Mouse (Mus musculus) liver, embryonic 14.5 days (tissue): ENCODE measurements around the gene Clptm1l. TPM values are rescaled to one million over a fixed set of nuclear protein-coding genes. Genes with fewer than 3 reads are reported as not detected.
A peak's percentile ranks its signal among the peaks of the same experiment; 100 is the strongest.

Source experiments
- ATAC-seq: fragments of 200-750 bp; cut with Nextera tagmentation; 2 replicates; pipeline ENCODE4 v1.8.0; 2017; ENCODE audit warnings: moderate number of reproducible peaks, mild to moderate bottlenecking, moderate library complexity; ENCODE audit not compliant: insufficient read depth
- DNase-seq, 3 experiments: peaks; one replicate each; pipeline ENCODE4 v3.0.0-alpha.2; 2012 to 2013; ENCODE audit warnings: low read depth in 3 of 3, low spot score in 3 of 3
- H3K27ac ChIP-seq: fragments of 300-500 bp; sonication (generic); 2 replicates; pipeline ENCODE4 v1.5.1; 2014; ENCODE audit warnings: moderate library complexity, mild to moderate bottlenecking, control low read depth, inconsistent platforms
- H3K27me3 ChIP-seq: fragments of 300-500 bp; sonication (generic); 2 replicates; pipeline ENCODE4 v1.6.1; 2014; ENCODE audit warnings: mild to moderate bottlenecking, low read length, moderate library complexity; ENCODE audit not compliant: control insufficient read depth, insufficient read depth
- H3K36me3 ChIP-seq: fragments of 300-500 bp; sonication (generic); replicated peaks from 2 replicates; pipeline ENCODE4 v1.6.1; 2014; ENCODE audit warnings: low read depth; ENCODE audit not compliant: control insufficient read depth, insufficient read depth
- H3K4me1 ChIP-seq, 2 experiments: fragments of 200-500 bp in 1 of 2; fragments of 300-500 bp in 1 of 2; sonication (generic) in 1 of 2; replicated peaks; 2 replicates each; pipeline ENCODE4 v1.6.1; 2012 to 2014; ENCODE audit warnings: antibody characterized with exemption in 1 of 2, inconsistent platforms in 1 of 2, low read length in 1 of 2; ENCODE audit not compliant: control insufficient read depth in 2 of 2, insufficient read depth in 2 of 2
- H3K4me2 ChIP-seq: fragments of 300-500 bp; sonication (generic); 2 replicates; pipeline ENCODE4 v1.6.1; 2014; ENCODE audit warnings: low read depth, mild to moderate bottlenecking, control low read depth, moderate library complexity
- H3K4me3 ChIP-seq, 2 experiments: fragments of 200-500 bp in 1 of 2; fragments of 300-500 bp in 1 of 2; sonication (generic) in 1 of 2; 2 replicates each; pipeline ENCODE4 v1.5.1; 2012 to 2014; ENCODE audit warnings: low read depth in 2 of 2, low read length in 2 of 2, mild to moderate bottlenecking in 2 of 2, control low read depth in 1 of 2, inconsistent platforms in 1 of 2, moderate library complexity in 1 of 2; ENCODE audit not compliant: insufficient read depth in 1 of 2
- H3K9ac ChIP-seq: fragments of 300-500 bp; sonication (generic); replicated peaks from 2 replicates; pipeline ENCODE4 v1.6.1; 2014; ENCODE audit warnings: mild to moderate bottlenecking, control low read depth, moderate library complexity
- H3K9me3 ChIP-seq: fragments of 300-500 bp; sonication (generic); 2 replicates; pipeline ENCODE4 v1.6.1; 2016; ENCODE audit warnings: low read length, mixed read lengths; ENCODE audit not compliant: control insufficient read depth
- CTCF ChIP-seq: IDR thresholded peaks from 2 replicates; pipeline ENCODE4 v1.5.1; 2016; ENCODE audit warnings: antibody characterized with exemption, low read depth, control low read depth
- EP300 ChIP-seq: IDR thresholded peaks from 2 replicates; pipeline ENCODE4 v1.6.1; 2016; ENCODE audit warnings: antibody characterized with exemption, low read depth
- WGBS: fragments of 180-500 bp; shearing (Covaris S2); extraction: QIAGEN DNeasy Blood & Tissue Kit; methylation state at CpG from one replicate; pipeline ENCODE4 v1.1.7; 2014; ENCODE audit not compliant: insufficient replicate concordance; 5-methylcytosine and 5-hydroxymethylcytosine counted together
- polyA plus RNA-seq, 2 experiments: library from polyadenylated mRNA; depleted of rRNA in 1 of 2; stranded (reverse) in 1 of 2; unstranded in 1 of 2; fragments of >200 nt; fragmentation: Nextera tagmentation in 1 of 2; extraction: Ambion mirVana in 1 of 2; gene quantifications; 2 replicates each; pipeline versions ENCODE4 v1.2.1 to v1.2.3; 2012 to 2014

Gene Clptm1l
- polyA plus RNA-seq, 2 experiments, result 57.7 to 58.9 TPM

DNA sequence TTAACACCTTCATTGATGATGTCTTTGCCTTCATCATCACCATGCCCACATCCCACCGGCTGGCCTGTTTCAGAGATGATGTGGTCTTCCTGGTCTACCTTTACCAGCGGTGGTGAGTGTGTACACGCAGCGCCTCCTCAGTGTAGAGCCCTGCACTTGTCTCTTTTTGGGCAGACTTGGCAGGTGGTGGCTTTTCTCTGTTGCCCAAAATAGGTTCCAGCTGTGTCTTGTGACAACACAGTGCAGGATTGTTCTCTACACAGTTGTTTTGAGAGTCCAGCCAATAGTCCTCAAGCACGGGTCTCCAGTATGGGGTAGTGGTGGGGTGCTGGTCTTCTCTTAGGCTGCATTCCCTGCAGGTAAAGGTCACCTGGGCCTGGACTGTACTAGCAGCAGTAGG lies 14.6 kb downstream of the Clptm1l start:
- WGBS, result 70% methylated on average over 5 of the region's 5 CpGs
- DNase-seq, result no peak
- no peak overlapping the region for H3K4me2 ChIP-seq
- no peaks in the 10 kb centered on the region for H3K4me1 ChIP-seq
- TF ChIP-seq CTCF (no peak), EP300 (no peak)
- H3K36me3 ChIP-seq, result peaks cover 36% of the 10 kb centered on the region
- H3K9me3 ChIP-seq, result no peaks in the 10 kb centered on the region
- H3K27ac ChIP-seq, result no peak overlapping the region
- H3K4me3 ChIP-seq, result no peak overlapping the region
- ATAC-seq, result no peak
- H3K9ac ChIP-seq, result no peak overlapping the region
- H3K27me3 ChIP-seq, result no peaks in the 10 kb centered on the region

DNA sequence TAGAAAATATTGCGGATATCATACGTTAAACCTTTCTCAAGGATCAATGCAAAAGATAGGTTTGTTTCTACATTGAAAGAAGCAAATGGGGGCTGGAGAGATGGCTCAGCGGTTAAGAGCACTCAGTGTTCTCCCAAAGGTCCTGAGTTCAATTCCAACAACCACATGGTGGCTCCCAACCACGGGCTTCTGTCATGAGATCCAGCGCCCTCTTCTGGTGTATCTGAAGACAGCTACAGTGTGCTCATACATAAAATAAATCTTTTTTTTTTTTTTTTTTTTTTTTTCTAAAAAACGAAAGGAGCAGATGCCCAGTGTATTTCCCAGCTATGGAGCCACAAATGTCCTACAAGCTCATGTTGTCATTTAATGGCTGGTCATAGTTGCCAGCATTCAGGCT lies 16.8 kb downstream of the Clptm1l start:
- 51% methylated on average over 6 of the region's 6 CpGs for WGBS
- H3K36me3 ChIP-seq, result peaks cover 31% of the 10 kb centered on the region
- H3K9me3 ChIP-seq, result no peaks in the 10 kb centered on the region
- DNase-seq (no peak), ATAC-seq (no peak)
- H3K27me3 ChIP-seq, result no peaks in the 10 kb centered on the region
- H3K9ac ChIP-seq, result no peak overlapping the region
- H3K27ac ChIP-seq, result no peak overlapping the region
- no peak overlapping the region for H3K4me3 ChIP-seq
- no peaks in the 10 kb centered on the region for H3K4me1 ChIP-seq
- TF ChIP-seq EP300 (no peak), CTCF (peak; percentile 59)
- H3K4me2 ChIP-seq, result no peak overlapping the region

DNA sequence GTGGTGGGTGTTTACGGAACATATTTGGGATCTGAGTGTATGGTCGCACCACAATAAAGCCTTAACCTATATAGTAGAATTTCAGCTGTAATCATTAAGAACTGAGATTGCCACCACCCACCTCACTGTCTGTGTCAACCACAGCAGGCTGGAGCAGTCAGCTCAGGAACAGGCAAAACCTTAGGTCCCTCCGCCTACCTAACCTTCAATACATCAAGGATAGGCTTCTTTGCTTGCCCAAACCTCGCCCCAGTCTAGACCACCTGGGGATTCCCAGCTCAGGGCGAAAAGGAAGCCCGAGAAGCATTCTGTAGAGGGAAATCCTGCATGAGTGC lies 22.6 kb downstream of the Clptm1l start:
- Histone ChIP-seq H3K4me1 (peaks cover 0 to 10% of the 10 kb centered on the region in 2 experiments; a peak in 2 of 4 replicates), H3K4me2 (peak overlapping the region; percentile 66), H3K9ac (no peak overlapping the region), H3K36me3 (no peaks in the 10 kb centered on the region), H3K9me3 (no peaks in the 10 kb centered on the region), H3K27me3 (no peaks in the 10 kb centered on the region), H3K4me3 (peak overlapping the region; percentile 36 to 51; a peak in 3 of 4 replicates), H3K27ac (no peak overlapping the region)
- no peak for TF ChIP-seq CTCF
- TF ChIP-seq EP300, result no peak
- ATAC-seq (no peak), DNase-seq (no peak)
- 39% methylated on average over 6 of the region's 6 CpGs for WGBS

DNA sequence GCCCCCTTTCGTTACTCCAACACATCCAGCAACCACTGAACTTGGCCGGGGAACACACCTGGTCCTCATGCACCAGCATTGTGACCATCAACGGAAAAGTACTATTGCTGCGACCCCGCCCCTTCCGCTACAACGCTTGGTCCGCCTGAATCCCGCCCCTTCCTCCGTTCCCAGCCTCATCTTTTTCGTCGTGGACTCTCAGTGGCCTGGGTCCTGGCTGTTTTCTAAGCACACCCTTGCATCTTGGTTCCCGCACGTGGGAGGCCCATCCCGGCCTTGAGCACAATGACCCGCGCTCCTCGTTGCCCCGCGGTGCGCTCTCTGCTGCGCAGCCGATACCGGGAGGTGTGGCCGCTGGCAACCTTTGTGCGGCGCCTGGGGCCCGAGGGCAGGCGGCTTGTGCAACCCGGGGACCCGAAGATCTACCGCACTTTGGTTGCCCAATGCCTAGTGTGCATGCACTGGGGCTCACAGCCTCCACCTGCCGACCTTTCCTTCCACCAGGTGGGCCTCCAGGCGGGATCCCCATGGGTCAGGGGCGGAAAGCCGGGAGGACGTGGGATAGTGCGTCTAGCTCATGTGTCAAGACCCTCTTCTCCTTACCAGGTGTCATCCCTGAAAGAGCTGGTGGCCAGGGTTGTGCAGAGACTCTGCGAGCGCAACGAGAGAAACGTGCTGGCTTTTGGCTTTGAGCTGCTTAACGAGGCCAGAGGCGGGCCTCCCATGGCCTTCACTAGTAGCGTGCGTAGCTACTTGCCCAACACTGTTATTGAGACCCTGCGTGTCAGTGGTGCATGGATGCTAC lies 23.1 kb downstream of the Clptm1l start, which contains the start of gene Tert:
Tert (plus strand) TSS at position 167 of the 805 bp plus-strand sequence.
- H3K4me1 ChIP-seq, result peaks cover 0 to 10% of the 10 kb centered on the region in 2 experiments; a peak in 2 of 4 replicates
- H3K9ac ChIP-seq, result no peak within 1 kb of the TSS
- H3K4me3 ChIP-seq, result peak within 1 kb of the TSS; percentile 36 to 51
- no peaks in the 10 kb centered on the region for H3K36me3 ChIP-seq
- 14% methylated on average over 47 of the region's 47 CpGs for WGBS
- no peak for DNase-seq
- no peak within 1 kb of the TSS for H3K27ac ChIP-seq
- TF ChIP-seq CTCF, result peak; percentile 58
- no peak for TF ChIP-seq EP300
- H3K9me3 ChIP-seq, result no peaks in the 10 kb centered on the region
- no peaks in the 10 kb centered on the region for H3K27me3 ChIP-seq
- ATAC-seq, result peak; percentile 66
- H3K4me2 ChIP-seq, result peak within 1 kb of the TSS; percentile 66

DNA sequence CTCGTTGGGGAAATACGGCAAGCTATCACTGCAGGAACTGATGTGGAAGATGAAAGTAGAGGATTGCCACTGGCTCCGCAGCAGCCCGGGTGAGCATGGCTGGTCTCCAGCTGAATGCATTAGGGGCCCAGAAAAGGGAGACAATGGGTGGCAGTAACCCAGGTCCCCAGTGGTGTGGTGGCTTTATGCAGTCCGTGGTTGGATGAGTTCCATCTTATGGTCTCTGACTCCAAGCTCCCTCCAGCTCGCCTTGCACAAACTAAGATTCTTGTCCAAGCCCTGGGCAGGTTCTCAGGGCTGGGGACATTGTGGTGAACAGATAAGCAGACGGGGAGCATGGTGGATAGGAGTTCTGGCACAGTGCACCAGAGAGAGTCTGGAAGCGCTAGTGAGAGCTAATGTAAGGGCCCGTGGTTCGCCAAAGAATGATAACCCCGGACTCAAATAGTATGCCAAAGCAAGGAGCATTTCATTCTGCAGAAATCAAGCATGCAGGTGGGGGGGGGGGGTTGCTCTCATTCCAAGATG lies 24.8 kb downstream of the Clptm1l start:
- no peak overlapping the region for H3K9ac ChIP-seq
- no peaks in the 10 kb centered on the region for H3K9me3 ChIP-seq
- no peaks in the 10 kb centered on the region for H3K36me3 ChIP-seq
- WGBS, result 43% methylated on average over 11 of the region's 11 CpGs
- H3K4me3 ChIP-seq, result no peak overlapping the region
- H3K4me1 ChIP-seq, result peaks cover 0 to 10% of the 10 kb centered on the region in 2 experiments; a peak in 2 of 4 replicates
- DNase-seq, result no peak
- H3K27me3 ChIP-seq, result no peaks in the 10 kb centered on the region
- H3K27ac ChIP-seq, result no peak overlapping the region
- ATAC-seq, result no peak
- no peak overlapping the region for H3K4me2 ChIP-seq
- TF ChIP-seq CTCF, result no peak
- TF ChIP-seq EP300, result no peak
